Mouse (Mus musculus) CH12.LX (cell line): Measurements from ENCODE around the gene Cit.

Experiments used
- CTCF ChIP-seq, 2 experiments: IDR thresholded peaks in 1 of 2; conservative IDR thresholded peaks in 1 of 2; 2 replicates each; pipeline ENCODE4 v1.5.1; 2011 to 2012; ENCODE audit warnings: low read depth in 2 of 2, low read length in 2 of 2, improper control_type of control experiment in 1 of 2, inconsistent platforms in 1 of 2, mild to moderate bottlenecking in 1 of 2, moderate library complexity in 1 of 2
- ELF1 ChIP-seq: IDR thresholded peaks from 2 replicates; pipeline ENCODE4 v1.6.1; 2014; ENCODE audit warnings: low read depth, mild to moderate bottlenecking, inconsistent platforms, low read length, improper control_type of control experiment
- IRF4 ChIP-seq: IDR thresholded peaks from 2 replicates; pipeline ENCODE4 v1.6.1; 2014; ENCODE audit warnings: low read depth, mild to moderate bottlenecking, inconsistent platforms, low read length, improper control_type of control experiment
- MAFK ChIP-seq: IDR thresholded peaks from 2 replicates; pipeline ENCODE4 v1.6.1; 2011; ENCODE audit warnings: low read length, improper control_type of control experiment; ENCODE audit not compliant: insufficient replicate concordance
- MAZ ChIP-seq: IDR thresholded peaks from 2 replicates; pipeline ENCODE4 v1.6.1; 2012; ENCODE audit warnings: low read depth, mild to moderate bottlenecking, inconsistent platforms, low read length, improper control_type of control experiment, moderate library complexity
- POLR2A ChIP-seq: IDR thresholded peaks from 2 replicates; pipeline ENCODE4 v1.6.1; 2011; ENCODE audit warnings: low read depth, mild to moderate bottlenecking, improper control_type of control experiment, low read length
- POLR2AphosphoS2 ChIP-seq: IDR thresholded peaks from 2 replicates; pipeline ENCODE4 v1.6.1; 2011; ENCODE audit warnings: low read depth, low read length, improper control_type of control experiment
- RAD21 ChIP-seq: IDR thresholded peaks from 2 replicates; pipeline ENCODE4 v1.6.1; 2011; ENCODE audit warnings: low read depth, mild to moderate bottlenecking, low read length, improper control_type of control experiment, moderate library complexity
- SMC3 ChIP-seq: IDR thresholded peaks from 2 replicates; pipeline ENCODE4 v1.6.1; 2011; ENCODE audit warnings: low read depth, low read length, improper control_type of control experiment
- TBP ChIP-seq: conservative IDR thresholded peaks from 2 replicates; pipeline ENCODE4 v1.6.1; 2011; ENCODE audit warnings: low read depth, low read length, improper control_type of control experiment
- UBTF ChIP-seq: IDR thresholded peaks from 2 replicates; pipeline ENCODE4 v1.6.1; 2012; ENCODE audit warnings: low read depth, mild to moderate bottlenecking, inconsistent platforms, low read length, improper control_type of control experiment, moderate library complexity
- USF2 ChIP-seq: conservative IDR thresholded peaks from 2 replicates; pipeline ENCODE4 v1.6.1; 2011; ENCODE audit warnings: low read depth, low read length, improper control_type of control experiment
- ZMIZ1 ChIP-seq: IDR thresholded peaks from 2 replicates; pipeline ENCODE4 v1.6.1; 2012; ENCODE audit warnings: low read depth, mild to moderate bottlenecking, inconsistent platforms, low read length, improper control_type of control experiment
- ZNF384 ChIP-seq: IDR thresholded peaks from 2 replicates; pipeline ENCODE4 v1.6.1; 2012; ENCODE audit warnings: low read depth, low read length, improper control_type of control experiment, inconsistent platforms

DNA sequence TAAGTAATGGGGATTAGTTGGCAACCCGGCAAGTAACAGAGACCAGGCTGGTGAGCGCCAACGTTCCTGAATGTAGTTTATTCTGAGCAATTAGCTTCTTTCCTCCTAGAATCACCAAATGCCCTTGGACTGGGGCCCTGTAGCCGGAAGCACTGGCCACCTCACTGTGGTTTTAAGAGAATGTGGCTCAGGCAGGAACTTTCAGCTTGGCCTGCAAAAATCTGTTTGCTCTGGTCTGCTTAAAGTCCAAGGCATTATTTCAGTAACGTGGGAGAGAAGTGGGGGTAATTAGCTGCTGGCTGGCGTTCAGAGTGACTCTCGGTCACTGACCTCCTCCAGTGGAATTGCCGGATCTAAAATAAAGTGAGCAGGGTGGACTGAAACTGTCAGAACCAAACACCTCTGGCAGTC, 178.2 kb downstream of the Cit start:
- TF ChIP-seq CTCF (conservative IDR thresholded peaks at IDR 0.05 in 1 of 2, IDR thresholded peaks at IDR 0.05 in 1 of 2; ENCODE audit: low read depth in 2 of 2, low read length in 2 of 2): no peak
- TF ChIP-seq SMC3: no peak
- no peak for TF ChIP-seq MAZ
- no peak for TF ChIP-seq RAD21
- TF ChIP-seq UBTF: no peak
- no peak for TF ChIP-seq POLR2A
- TF ChIP-seq ELF1: no peak
- TF ChIP-seq ZNF384: no peak
- TF ChIP-seq USF2: no peak
- TF ChIP-seq POLR2AphosphoS2: no peak
- no peak for TF ChIP-seq MAFK
- TF ChIP-seq ZMIZ1: no peak
- no peak for TF ChIP-seq TBP
- TF ChIP-seq IRF4: no peak
